Mouse (Mus musculus) kidney, adult 11 months (tissue): ENCODE measurements around the gene Zfp362.

ENCODE experiments used
- DNase-seq: peaks from one replicate; pipeline ENCODE4 v3.0.0; 2022

Zfp362 gene

GRCm38 (mm10) chr4:128796788-128797187, 9.1 kb downstream of the Zfp362 start:
- no peak for DNase-seq

GRCm38 (mm10) chr4:128795596-128795995, 10.2 kb downstream of the Zfp362 start:
- DNase-seq, result no peak

GRCm38 (mm10) chr4:128794198-128794597, 11.6 kb downstream of the Zfp362 start:
- DNase-seq, result peak; percentile 91

GRCm38 (mm10) chr4:128793710-128794109, 12.1 kb downstream of the Zfp362 start:
- no peak for DNase-seq

- DNase-seq, result peak; percentile 63
These were observed 16.2 kb downstream of the Zfp362 start for GRCm38 (mm10) chr4:128789646-128790045.

GRCm38 (mm10) chr4:128788108-128788507, 17.7 kb downstream of the Zfp362 start:
- no peak for DNase-seq

- no peak for DNase-seq
These were observed 18.6 kb downstream of the Zfp362 start for GRCm38 (mm10) chr4:128787023-128787939.

- DNase-seq, result no peak
These were observed 19.8 kb downstream of the Zfp362 start for GRCm38 (mm10) chr4:128785921-128786654.

GRCm38 (mm10) chr4:128784950-128785631, 20.8 kb downstream of the Zfp362 start:
- DNase-seq, result no peak

GRCm38 (mm10) chr4:128782645-128783044, 23.2 kb downstream of the Zfp362 start:
- DNase-seq, result no peak

- no peak for DNase-seq
These were observed 23.8 kb downstream of the Zfp362 start for GRCm38 (mm10) chr4:128782037-128782436.

- no peak for DNase-seq
These were observed 28.3 kb downstream of the Zfp362 start for GRCm38 (mm10) chr4:128777593-128777992.

- peak; percentile 50 for DNase-seq
These were observed 29.1 kb downstream of the Zfp362 start for GRCm38 (mm10) chr4:128776568-128777289.

GRCm38 (mm10) chr4:128774467-128774866, 31.4 kb downstream of the Zfp362 start:
- peak; percentile 43 for DNase-seq

GRCm38 (mm10) chr4:128773820-128774219, 32.0 kb downstream of the Zfp362 start:
- DNase-seq, result no peak

- DNase-seq, result no peak
These were observed 35.1 kb downstream of the Zfp362 start for GRCm38 (mm10) chr4:128770698-128771097.

- DNase-seq, result no peak
These were observed 36.1 kb downstream of the Zfp362 start for GRCm38 (mm10) chr4:128769569-128770355.

- no peak for DNase-seq
These were observed 37.7 kb downstream of the Zfp362 start for GRCm38 (mm10) chr4:128768120-128768519.

GRCm38 (mm10) chr4:128766929-128767328, 38.9 kb downstream of the Zfp362 start:
- no peak for DNase-seq

- no peak for DNase-seq
These were observed 45.8 kb downstream of the Zfp362 start for GRCm38 (mm10) chr4:128760029-128760428.

GRCm38 (mm10) chr4:128759214-128759613, 46.6 kb downstream of the Zfp362 start:
- no peak for DNase-seq

GRCm38 (mm10) chr4:128755900-128756299, 49.9 kb downstream of the Zfp362 start:
- DNase-seq, result no peak
